Mouse (Mus musculus) lung, postnatal 0 days (tissue): ENCODE measurements around the gene Ift46. TPM values are rescaled to one million over a fixed set of nuclear protein-coding genes. Genes with fewer than 3 reads are reported as not detected.
A peak's percentile ranks its signal among the peaks of the same experiment; 100 is the strongest.

Experiments
- ATAC-seq: fragments of 200-750 bp; cut with Nextera tagmentation; 2 replicates; pipeline ENCODE4 v1.8.0; 2017; ENCODE audit warnings: moderate library complexity
- DNase-seq: peaks from one replicate; pipeline ENCODE4 v3.0.0-alpha.2; 2016; ENCODE audit warnings: low spot score
- H3K27ac ChIP-seq: fragments of 300-500 bp; sonication (generic); 2 replicates; pipeline ENCODE4 v1.5.1; 2014; ENCODE audit warnings: antibody characterized with exemption, mild to moderate bottlenecking, low read length, mixed read lengths
- H3K27me3 ChIP-seq: fragments of 300-500 bp; sonication (generic); replicated peaks from 2 replicates; pipeline ENCODE4 v1.6.1; 2014; ENCODE audit warnings: low read length, mixed read lengths; ENCODE audit not compliant: insufficient read depth
- H3K36me3 ChIP-seq: fragments of 300-500 bp; sonication (generic); 2 replicates; pipeline ENCODE4 v1.6.1; 2014; ENCODE audit warnings: low read length, mixed read lengths; ENCODE audit not compliant: insufficient read depth
- H3K4me1 ChIP-seq: fragments of 300-500 bp; sonication (generic); 2 replicates; pipeline ENCODE4 v1.6.1; 2014; ENCODE audit warnings: antibody characterized with exemption, low read depth, low read length, mixed read lengths; ENCODE audit not compliant: insufficient read depth
- H3K4me2 ChIP-seq: fragments of 300-500 bp; sonication (generic); replicated peaks from 2 replicates; pipeline ENCODE4 v1.6.1; 2014; ENCODE audit warnings: low read depth, mild to moderate bottlenecking, low read length, moderate library complexity, mixed read lengths
- H3K4me3 ChIP-seq: fragments of 300-500 bp; sonication (generic); 2 replicates; pipeline ENCODE4 v1.5.1; 2014; ENCODE audit warnings: low read depth, low read length
- H3K9ac ChIP-seq: fragments of 300-500 bp; sonication (generic); replicated peaks from 2 replicates; pipeline ENCODE4 v1.6.1; 2014; ENCODE audit warnings: low read depth, mild to moderate bottlenecking
- H3K9me3 ChIP-seq: fragments of 300-500 bp; sonication (generic); 2 replicates; pipeline ENCODE4 v1.6.1; 2016; ENCODE audit warnings: low read length, mixed read lengths
- CTCF ChIP-seq: IDR thresholded peaks from 2 replicates; pipeline ENCODE4 v1.5.1; 2016; ENCODE audit warnings: antibody characterized with exemption, mild to moderate bottlenecking
- EP300 ChIP-seq: IDR thresholded peaks from 2 replicates; pipeline ENCODE4 v1.6.1; 2016; ENCODE audit warnings: antibody characterized with exemption, mild to moderate bottlenecking, control low read depth
- WGBS: fragments of 180-500 bp; shearing (Covaris S2); extraction: QIAGEN DNeasy Blood & Tissue Kit; methylation state at CpG from one replicate; pipeline ENCODE4 v1.1.7; 2014; 5-methylcytosine and 5-hydroxymethylcytosine counted together
- polyA plus RNA-seq: library from polyadenylated mRNA; unstranded; fragments of >200 nt; fragmentation: Nextera tagmentation; extraction: Ambion mirVana; gene quantifications from 2 replicates; pipeline ENCODE4 v1.2.1, GENCODE M21; 2015

Gene Ift46
- polyA plus RNA-seq, 1 experiment from 2014 or later: 91.7 TPM

DNA sequence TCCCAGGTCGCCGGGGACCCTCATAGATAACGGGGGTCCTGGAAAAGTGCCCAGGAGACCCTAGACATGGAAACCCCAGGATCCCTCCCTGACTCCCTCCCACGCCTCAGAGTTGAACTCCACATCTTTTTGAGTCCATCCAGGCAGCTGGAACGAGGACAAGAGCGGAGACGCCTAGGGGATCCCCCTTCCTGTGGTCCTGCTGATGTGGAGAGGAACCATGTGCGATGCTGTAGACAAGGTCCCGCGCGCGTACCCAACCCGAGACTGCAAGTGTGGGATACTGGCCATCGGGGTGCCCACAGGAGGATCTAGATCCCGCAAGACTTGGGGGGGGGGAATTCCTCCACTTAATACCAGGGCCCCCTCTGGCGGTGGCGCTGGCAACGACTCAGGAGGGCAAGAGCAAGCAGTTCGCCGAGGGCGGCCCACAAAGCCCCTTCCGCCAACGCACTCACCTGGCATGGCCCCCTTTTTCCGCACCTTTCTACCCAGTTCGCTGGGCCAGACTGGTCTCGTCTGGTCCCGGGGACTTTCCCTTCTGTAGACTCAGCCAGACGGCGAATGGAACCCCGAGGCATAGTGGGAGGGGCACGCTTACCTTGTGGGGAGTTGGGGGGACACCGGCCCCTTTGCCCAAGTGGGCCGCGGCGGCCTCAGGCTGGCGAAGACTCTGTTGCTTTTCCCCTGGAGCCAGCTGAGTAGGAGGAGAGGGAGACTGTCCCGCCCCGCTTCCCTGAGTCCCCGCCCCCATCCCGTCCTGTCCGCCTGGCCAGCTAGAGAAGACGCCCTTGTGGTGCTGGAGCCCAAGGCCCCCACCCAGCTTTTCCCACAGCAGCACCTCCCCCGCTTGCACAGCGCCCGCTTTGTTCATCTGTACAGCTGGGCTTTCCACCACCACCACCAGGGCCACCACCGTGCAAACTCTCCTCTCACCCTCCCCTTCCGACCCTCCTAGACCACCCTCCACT is 32.9 kb upstream of the Ift46 start, which contains the start of gene Phldb1:
Gene Phldb1, minus strand, starts transcription at position 675 of the 971 bp plus-strand sequence.
- 2% methylated on average over 40 of the region's 47 CpGs for WGBS
- TF ChIP-seq EP300: no peak
- peak; percentile 66 for TF ChIP-seq CTCF
- Histone ChIP-seq H3K4me3 (peak within 1 kb of the TSS; percentile 62), H3K36me3 (no peaks in the 10 kb centered on the region), H3K27ac (peak within 1 kb of the TSS; percentile 88), H3K9ac (peak within 1 kb of the TSS; percentile 66), H3K4me2 (peak within 1 kb of the TSS; percentile 82), H3K9me3 (0 out of 2 replicates have a peak, but pooled peaks cover 5% of the 10 kb centered on the region), H3K27me3 (no peaks in the 10 kb centered on the region), H3K4me1 (peaks cover 5% of the 10 kb centered on the region; the same call in 1 of the 2 replicates)
- peak; percentile 92 for DNase-seq
- ATAC-seq: peak; percentile 76

DNA sequence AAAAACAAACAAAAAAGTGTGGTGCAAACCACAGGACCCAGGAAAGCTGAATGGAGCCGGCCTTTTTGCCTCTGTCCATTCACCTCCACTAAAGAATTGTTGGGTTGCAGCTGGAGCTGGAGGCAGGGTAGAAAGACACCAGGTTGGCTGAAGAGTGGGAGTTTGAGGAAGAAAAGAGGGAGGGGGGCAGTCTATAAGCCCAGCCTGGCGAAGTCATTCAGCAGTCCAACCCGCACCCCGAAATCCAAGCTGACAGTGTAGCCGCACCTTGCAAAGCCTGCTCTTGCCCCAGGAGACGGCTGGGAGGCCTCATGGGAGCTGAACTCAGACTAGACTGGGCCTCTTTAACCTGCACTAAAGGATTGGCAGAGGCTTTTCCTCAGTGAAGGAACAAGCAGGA is 31.8 kb upstream of the Ift46 start:
- no peak for ATAC-seq
- no peak overlapping the region for H3K4me2 ChIP-seq
- TF ChIP-seq CTCF (no peak), EP300 (no peak)
- no peaks in the 10 kb centered on the region for H3K27me3 ChIP-seq
- no peak overlapping the region for H3K9ac ChIP-seq
- 0 out of 2 replicates have a peak, but pooled peaks cover 5% of the 10 kb centered on the region for H3K9me3 ChIP-seq
- WGBS: 73% methylated on average over 6 of the region's 6 CpGs
- no peak overlapping the region for H3K27ac ChIP-seq
- peaks cover 5% of the 10 kb centered on the region; the same call in 1 of the 2 replicates for H3K4me1 ChIP-seq
- H3K36me3 ChIP-seq: no peaks in the 10 kb centered on the region
- no peak overlapping the region for H3K4me3 ChIP-seq
- no peak for DNase-seq

DNA sequence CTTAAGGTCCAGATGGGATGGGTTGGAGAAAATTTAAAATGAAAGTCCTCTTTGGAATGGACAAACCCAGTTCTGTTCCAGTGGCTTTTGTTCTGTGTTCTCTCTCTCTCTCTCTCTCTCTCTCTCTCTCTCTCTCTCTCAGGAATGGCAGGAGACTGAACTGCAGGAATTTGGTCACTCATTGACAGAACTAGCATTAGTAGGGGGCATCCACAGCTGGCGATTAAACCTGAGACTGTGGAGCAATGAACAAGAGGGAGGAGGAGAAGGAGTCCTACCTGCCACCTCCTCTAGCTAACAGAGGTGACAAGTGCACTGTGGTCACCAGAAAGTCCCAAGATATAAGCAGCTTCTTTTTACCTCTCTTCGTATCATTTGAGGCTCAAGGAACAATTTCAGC is 31.4 kb upstream of the Ift46 start:
- Histone ChIP-seq H3K27ac (no peak overlapping the region), H3K4me3 (no peak overlapping the region), H3K4me2 (no peak overlapping the region), H3K27me3 (no peaks in the 10 kb centered on the region), H3K36me3 (no peaks in the 10 kb centered on the region), H3K9me3 (0 out of 2 replicates have a peak, but pooled peaks cover 5% of the 10 kb centered on the region), H3K4me1 (peaks cover 5% of the 10 kb centered on the region; the same call in 1 of the 2 replicates), H3K9ac (no peak overlapping the region)
- DNase-seq: no peak
- 63% methylated on average over 2 of the region's 2 CpGs for WGBS
- TF ChIP-seq CTCF (no peak), EP300 (no peak)
- no peak for ATAC-seq

DNA sequence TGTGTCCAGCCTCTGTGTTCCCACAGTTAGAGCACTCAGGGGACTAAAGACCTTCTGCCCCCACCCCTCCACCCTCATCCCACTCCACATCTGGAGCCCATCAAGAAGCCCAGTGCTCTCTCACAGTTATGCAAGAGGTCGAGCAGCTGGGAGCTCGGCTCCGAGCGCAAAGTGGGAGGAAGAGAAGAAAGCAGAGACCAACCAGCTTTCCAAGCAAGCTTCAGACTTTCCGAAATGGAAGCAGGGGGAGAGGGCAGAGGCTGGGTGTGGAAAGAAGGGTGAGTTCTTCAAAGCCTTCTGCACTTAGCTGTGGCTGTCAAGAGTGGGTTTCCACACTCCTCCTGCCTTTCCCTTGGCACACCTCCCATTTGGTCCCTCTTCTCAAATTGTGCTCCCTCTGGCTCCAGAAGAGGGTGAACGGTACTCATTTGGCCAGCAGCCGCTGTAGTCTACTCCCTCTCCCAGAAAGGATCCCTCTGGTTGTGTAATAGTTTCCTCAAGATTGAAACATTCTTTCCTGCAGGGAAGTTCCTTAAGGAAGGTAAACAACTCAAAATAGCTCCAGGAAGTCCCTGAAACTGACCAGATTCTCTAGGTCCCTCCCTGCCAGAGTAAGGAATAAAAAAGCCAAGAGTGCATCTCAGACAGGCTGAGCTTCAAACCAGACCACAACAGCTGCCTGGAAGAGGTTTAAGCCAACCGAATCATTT is 30.3 kb upstream of the Ift46 start:
- Histone ChIP-seq H3K4me3 (no peak overlapping the region), H3K9ac (no peak overlapping the region), H3K36me3 (no peaks in the 10 kb centered on the region), H3K27me3 (no peaks in the 10 kb centered on the region), H3K4me1 (peaks cover 5% of the 10 kb centered on the region; the same call in 1 of the 2 replicates), H3K4me2 (no peak overlapping the region), H3K9me3 (0 out of 2 replicates have a peak, but pooled peaks cover 5% of the 10 kb centered on the region), H3K27ac (peak overlapping the region; percentile 65)
- DNase-seq (peak; percentile 92), ATAC-seq (peak; percentile 65)
- 18% methylated on average over 8 of the region's 8 CpGs for WGBS
- TF ChIP-seq EP300 (no peak), CTCF (peak; percentile 30)

DNA sequence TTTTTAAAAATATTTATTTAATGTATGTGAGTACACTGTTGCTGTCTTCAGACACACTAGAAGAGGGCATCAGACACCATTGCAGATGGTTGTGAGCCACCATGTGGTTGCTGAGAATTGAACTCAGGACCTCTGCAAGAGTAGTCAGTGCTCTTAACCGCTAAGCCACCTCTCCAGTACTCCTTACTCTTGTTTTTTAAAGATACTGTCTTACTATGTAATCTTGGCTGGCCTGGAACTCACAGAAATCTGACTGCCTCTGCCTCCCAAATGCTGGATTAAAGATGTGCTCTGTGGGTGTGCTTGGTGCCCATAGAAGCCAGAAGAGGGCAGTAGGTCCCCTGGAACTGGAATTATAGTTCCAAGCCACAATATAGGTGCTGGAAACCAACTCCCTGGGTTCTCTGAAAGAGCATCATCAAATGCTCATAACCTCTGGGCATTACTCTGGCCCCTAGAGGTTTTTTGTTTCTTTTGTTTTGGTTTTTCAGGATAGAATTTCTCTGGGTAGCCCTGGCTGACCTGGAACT is 27.0 kb upstream of the Ift46 start:
- Histone ChIP-seq H3K9ac (no peak overlapping the region), H3K27ac (no peak overlapping the region), H3K4me2 (no peak overlapping the region), H3K36me3 (peaks cover 14% of the 10 kb centered on the region; the same call in 1 of the 2 replicates), H3K4me3 (no peak overlapping the region), H3K9me3 (0 out of 2 replicates have a peak, but pooled peaks cover 5% of the 10 kb centered on the region), H3K27me3 (no peaks in the 10 kb centered on the region), H3K4me1 (no peaks in the 10 kb centered on the region; the same call in 1 of the 2 replicates)
- 79% methylated on average over 1 of the region's 1 CpGs for WGBS
- no peak for TF ChIP-seq EP300
- TF ChIP-seq CTCF: peak; percentile 41
- DNase-seq: no peak
- ATAC-seq: no peak

DNA sequence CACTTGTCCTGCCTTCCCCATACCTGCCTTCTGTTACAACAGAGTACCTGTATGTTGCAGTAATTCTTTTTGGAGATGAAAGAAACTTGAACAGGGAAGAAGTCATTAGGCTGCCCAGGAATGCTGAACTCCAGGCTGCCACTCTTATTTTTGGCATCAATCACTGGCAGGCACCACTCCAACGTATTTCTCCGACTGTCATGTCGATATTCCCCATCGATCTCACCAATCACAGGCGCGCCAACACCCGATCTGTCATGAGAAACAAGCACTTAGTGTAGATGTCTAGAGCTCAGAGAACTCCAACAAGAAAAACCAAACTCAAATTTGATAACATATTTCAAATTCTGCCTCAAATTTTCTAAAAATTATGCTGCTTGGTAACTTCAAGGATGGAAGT is 22.3 kb upstream of the Ift46 start:
- no peak for TF ChIP-seq EP300
- TF ChIP-seq CTCF: no peak
- H3K36me3 ChIP-seq: peaks cover 42% of the 10 kb centered on the region

More for the DNA sequence above, 22.3 kb upstream of the Ift46 start:
- Histone ChIP-seq H3K27me3 (no peaks in the 10 kb centered on the region), H3K4me3 (no peak overlapping the region), H3K4me2 (no peak overlapping the region), H3K9me3 (no peaks in the 10 kb centered on the region), H3K27ac (no peak overlapping the region), H3K9ac (no peak overlapping the region), H3K4me1 (no peaks in the 10 kb centered on the region)
- WGBS: 92% methylated on average over 7 of the region's 7 CpGs
- ATAC-seq (no peak), DNase-seq (no peak)
